Mouse (Mus musculus) stomach, postnatal 0 days (tissue): Measurements from ENCODE around the gene Atp1b2. TPM values are rescaled to one million over a fixed set of nuclear protein-coding genes. Genes with fewer than 3 reads are reported as not detected.
A peak's percentile ranks its signal among the peaks of the same experiment; 100 is the strongest.

Source experiments
- ATAC-seq: fragments of 200-750 bp; cut with Nextera tagmentation; 2 replicates; pipeline ENCODE4 v1.8.0; 2017; ENCODE audit not compliant: low FRiP score, low TSS enrichment
- DNase-seq: peaks from one replicate; pipeline ENCODE4 v3.0.0-alpha.2; 2016; ENCODE audit warnings: low spot score
- H3K27ac ChIP-seq: fragments of 300-500 bp; sonication (generic); replicated peaks from 2 replicates; pipeline ENCODE4 v1.5.1; 2014; ENCODE audit warnings: mild to moderate bottlenecking, control low read depth
- H3K27me3 ChIP-seq: fragments of 300-500 bp; sonication (generic); 2 replicates; pipeline ENCODE4 v1.6.1; 2014; ENCODE audit warnings: low read length; ENCODE audit not compliant: control insufficient read depth, insufficient read depth
- H3K36me3 ChIP-seq: fragments of 300-500 bp; sonication (generic); 2 replicates; pipeline ENCODE4 v1.6.1; 2014; ENCODE audit warnings: low read length, mixed read lengths; ENCODE audit not compliant: control insufficient read depth, insufficient read depth
- H3K4me1 ChIP-seq: fragments of 300-500 bp; sonication (generic); replicated peaks from 2 replicates; pipeline ENCODE4 v1.6.1; 2014; ENCODE audit warnings: antibody characterized with exemption; ENCODE audit not compliant: control insufficient read depth, insufficient read depth
- H3K4me2 ChIP-seq: fragments of 300-500 bp; sonication (generic); replicated peaks from 2 replicates; pipeline ENCODE4 v1.6.1; 2014; ENCODE audit warnings: low read depth, mild to moderate bottlenecking, control low read depth, moderate library complexity
- H3K4me3 ChIP-seq: fragments of 300-500 bp; sonication (generic); 2 replicates; pipeline ENCODE4 v1.5.1; 2014; ENCODE audit warnings: low read depth, low read length, control low read depth
- H3K9ac ChIP-seq: fragments of 300-500 bp; sonication (generic); 2 replicates; pipeline ENCODE4 v1.6.1; 2014; ENCODE audit warnings: mild to moderate bottlenecking, low read length, control low read depth, mixed read lengths
- H3K9me3 ChIP-seq: fragments of 300-500 bp; sonication (generic); 2 replicates; pipeline ENCODE4 v1.6.1; 2016; ENCODE audit warnings: low read length; ENCODE audit not compliant: control insufficient read depth
- CTCF ChIP-seq: IDR thresholded peaks from 2 replicates; pipeline ENCODE4 v1.5.1; 2016; ENCODE audit warnings: antibody characterized with exemption, low read depth, mild to moderate bottlenecking, moderate library complexity
- EP300 ChIP-seq: optimal IDR thresholded peaks from 2 replicates; pipeline ENCODE3; 2016; ENCODE audit warnings: antibody characterized with exemption
- WGBS: fragments of 180-500 bp; shearing (Covaris S2); extraction: QIAGEN DNeasy Blood & Tissue Kit; methylation state at CpG from one replicate; pipeline ENCODE4 v1.1.7; 2014; 5-methylcytosine and 5-hydroxymethylcytosine counted together
- polyA plus RNA-seq: library from polyadenylated mRNA; unstranded; fragments of >200 nt; fragmentation: Nextera tagmentation; extraction: Ambion mirVana; gene quantifications from 2 replicates; pipeline ENCODE4 v1.2.1, GENCODE M21; 2015

Atp1b2 gene
- polyA plus RNA-seq, 1 experiment from 2014 or later, result 5.3 TPM

- TF ChIP-seq EP300, result no peak
- TF ChIP-seq CTCF, result no peak
- 0 out of 2 replicates have a peak, but pooled peaks cover 8% of the 10 kb centered on the region for H3K4me1 ChIP-seq
- no peaks in the 10 kb centered on the region for H3K27me3 ChIP-seq
- peak overlapping the region; percentile 96 for H3K27ac ChIP-seq
- peak overlapping the region; percentile 48 for H3K4me3 ChIP-seq
- no peaks in the 10 kb centered on the region for H3K36me3 ChIP-seq
- no peak for DNase-seq
- H3K9ac ChIP-seq, result peak overlapping the region; percentile 74
- peak overlapping the region; percentile 66 for H3K4me2 ChIP-seq
- WGBS, result under 1% methylated on average over 25 of the region's 25 CpGs
- ATAC-seq, result no peak
- no peaks in the 10 kb centered on the region for H3K9me3 ChIP-seq
Observed at GRCm38 (mm10) chr11:69580572-69581146, 25.1 kb downstream of the Atp1b2 start.

GRCm38 (mm10) chr11:69580091-69580514 lies 25.6 kb downstream of the Atp1b2 start, which contains the start of the genes Wrap53 and Trp53:
Gene Wrap53 (minus strand): TSS chr11:69580255.
Gene Trp53 (plus strand): TSS chr11:69580359.
- WGBS, result 0% methylated on average over 13 of the region's 13 CpGs
- ATAC-seq, result peak; percentile 69
- TF ChIP-seq CTCF (peak; percentile 29; the same call in 1 of the 2 replicates), EP300 (no peak)

GRCm38 (mm10) chr11:69579128-69580017 lies 26.4 kb downstream of the Atp1b2 start:
- Histone ChIP-seq H3K9me3 (no peaks in the 10 kb centered on the region), H3K4me3 (peak overlapping the region; percentile 48), H3K4me2 (peak overlapping the region; percentile 93), H3K27ac (peak overlapping the region; percentile 96), H3K27me3 (no peaks in the 10 kb centered on the region), H3K4me1 (0 out of 2 replicates have a peak, but pooled peaks cover 8% of the 10 kb centered on the region), H3K9ac (peak overlapping the region; percentile 74), H3K36me3 (no peaks in the 10 kb centered on the region)
- 1% methylated on average over 39 of the region's 39 CpGs for WGBS
- peak; percentile 97 for DNase-seq
- TF ChIP-seq CTCF (peak; percentile 100), EP300 (peak; percentile 89)
- peak; percentile 91 for ATAC-seq

More at GRCm38 (mm10) chr11:69580091-69580514, 25.6 kb downstream of the Atp1b2 start, which contains the start of the genes Wrap53 and Trp53:
- Histone ChIP-seq H3K9ac (peak within 1 kb of the TSS; percentile 74), H3K4me2 (peak within 1 kb of the TSS; percentile 93), H3K9me3 (no peaks in the 10 kb centered on the region), H3K4me3 (peak within 1 kb of the TSS; percentile 48), H3K27me3 (no peaks in the 10 kb centered on the region), H3K27ac (peak within 1 kb of the TSS; percentile 96), H3K4me1 (0 out of 2 replicates have a peak, but pooled peaks cover 8% of the 10 kb centered on the region), H3K36me3 (no peaks in the 10 kb centered on the region)
- peak; percentile 93 for DNase-seq

- 11% methylated on average over 15 of the region's 15 CpGs for WGBS
- ATAC-seq, result no peak
Observed at GRCm38 (mm10) chr11:69578301-69578700, 27.4 kb downstream of the Atp1b2 start.

GRCm38 (mm10) chr11:69576307-69576706 lies 29.4 kb downstream of the Atp1b2 start:
- Histone ChIP-seq H3K4me3 (no peak overlapping the region), H3K27me3 (no peaks in the 10 kb centered on the region), H3K4me1 (0 out of 2 replicates have a peak, but pooled peaks cover 8% of the 10 kb centered on the region), H3K9ac (no peak overlapping the region), H3K4me2 (no peak overlapping the region), H3K27ac (no peak overlapping the region), H3K9me3 (no peaks in the 10 kb centered on the region), H3K36me3 (0 out of 2 replicates have a peak, but pooled peaks cover 4% of the 10 kb centered on the region)
- WGBS, result 53% methylated on average over 5 of the region's 5 CpGs
- DNase-seq (no peak), ATAC-seq (no peak)
- TF ChIP-seq CTCF (no peak), EP300 (no peak)

More at GRCm38 (mm10) chr11:69578301-69578700, 27.4 kb downstream of the Atp1b2 start:
- 0 out of 2 replicates have a peak, but pooled peaks cover 8% of the 10 kb centered on the region for H3K4me1 ChIP-seq
- no peaks in the 10 kb centered on the region for H3K27me3 ChIP-seq
- DNase-seq, result no peak
- H3K27ac ChIP-seq, result no peak overlapping the region; the same call in 1 of the 2 replicates
- peak overlapping the region; percentile 93 for H3K4me2 ChIP-seq
- peak overlapping the region; percentile 74 for H3K9ac ChIP-seq
- H3K4me3 ChIP-seq, result peak overlapping the region; percentile 48
- TF ChIP-seq CTCF, result no peak
- TF ChIP-seq EP300, result no peak
- H3K9me3 ChIP-seq, result no peaks in the 10 kb centered on the region
- no peaks in the 10 kb centered on the region for H3K36me3 ChIP-seq
